Mouse (Mus musculus): ENCODE data around the gene Creg2.
"Not testable (repeated sequence)": the region's sequence is repeated elsewhere in the genome, so short reads cannot be mapped to it uniquely, and the experiment has no call there.

Gene Creg2

GRCm38 (mm10) chr1:39651241-39651548, at the start of gene Creg2:
TSS of gene Creg2 (minus strand) at chr1:39651474.
- in situ Hi-C loops (cut with MseI, MboI): no loop called here

GRCm38 (mm10) chr1:39700599-39701273, 49.5 kb upstream of the Creg2 start:
- in situ Hi-C loops (cut with MseI, MboI): no loop called here

GRCm38 (mm10) chr1:39698456-39698855, 47.2 kb upstream of the Creg2 start:
- in situ Hi-C loops (cut with MseI, MboI): no loop called here

- in situ Hi-C loops (cut with MseI, MboI): no loop called here
Observed at GRCm38 (mm10) chr1:39695198-39695597, 43.9 kb upstream of the Creg2 start.

- in situ Hi-C loops (cut with MseI, MboI): no loop called here
Observed at GRCm38 (mm10) chr1:39694756-39695155, 43.5 kb upstream of the Creg2 start.

- in situ Hi-C loops (cut with MseI, MboI): no loop called here
Observed at GRCm38 (mm10) chr1:39691974-39692373, 40.7 kb upstream of the Creg2 start.

- in situ Hi-C loops (cut with MseI, MboI): no loop called here
Observed at GRCm38 (mm10) chr1:39691061-39691460, 39.8 kb upstream of the Creg2 start.

- in situ Hi-C loops (cut with MseI, MboI): no loop called here
Observed at GRCm38 (mm10) chr1:39688573-39688972, 37.3 kb upstream of the Creg2 start.

- in situ Hi-C loops (cut with MseI, MboI): no loop called here
Observed at GRCm38 (mm10) chr1:39687279-39687678, 36.0 kb upstream of the Creg2 start.

GRCm38 (mm10) chr1:39685841-39686240, 34.6 kb upstream of the Creg2 start:
- in situ Hi-C loops (cut with MseI, MboI): no loop called here

- in situ Hi-C loops (cut with MseI, MboI): no loop called here
Observed at GRCm38 (mm10) chr1:39681638-39682037, 30.4 kb upstream of the Creg2 start.

GRCm38 (mm10) chr1:39680546-39680945, 29.3 kb upstream of the Creg2 start:
- in situ Hi-C loops (cut with MseI, MboI): no loop called here

GRCm38 (mm10) chr1:39678883-39679282, 27.6 kb upstream of the Creg2 start:
- in situ Hi-C loops (cut with MseI, MboI): no loop called here

GRCm38 (mm10) chr1:39676221-39676876, 25.1 kb upstream of the Creg2 start:
- in situ Hi-C loops (cut with MseI, MboI): no loop called here

- in situ Hi-C loops (cut with MseI, MboI): no loop called here
Observed at GRCm38 (mm10) chr1:39672362-39673105, 21.3 kb upstream of the Creg2 start.

GRCm38 (mm10) chr1:39670211-39670935, 19.1 kb upstream of the Creg2 start:
- in situ Hi-C loops (cut with MseI, MboI): no loop called here

GRCm38 (mm10) chr1:39666751-39667252, 15.5 kb upstream of the Creg2 start:
- in situ Hi-C loops (cut with MseI, MboI): no loop called here

GRCm38 (mm10) chr1:39664039-39664625, 12.9 kb upstream of the Creg2 start:
- in situ Hi-C loops (cut with MseI, MboI): no loop called here

GRCm38 (mm10) chr1:39663050-39663449, 11.8 kb upstream of the Creg2 start:
- in situ Hi-C loops (cut with MseI, MboI): no loop called here

- in situ Hi-C loops (cut with MseI, MboI): no loop called here
Observed at GRCm38 (mm10) chr1:39656976-39657529, 5.8 kb upstream of the Creg2 start.

- in situ Hi-C loops (cut with MseI, MboI): not testable (repeated sequence)
Observed at GRCm38 (mm10) chr1:39654901-39655300, 3.6 kb upstream of the Creg2 start.

Data from mouse trophoblast stem cell (cell line).